Mouse (Mus musculus): ENCODE results near the gene Dip2c. TPM values are rescaled to one million over a fixed set of nuclear protein-coding genes. Genes with fewer than 3 reads are reported as not detected.

The Dip2c gene
- total and polyA plus RNA-seq, 3 experiments = not detected

- Histone ChIP-seq H3K27ac (ENCODE audit: control insufficient read depth, low read depth, low read length) (no peak overlapping the region), H3K27me3 (ENCODE audit: control insufficient read depth in 1 of 2, insufficient read depth in 2 of 2, low read length in 2 of 2) (no peaks in the 10 kb centered on the region), H3K4me3 (ENCODE audit: control insufficient read depth in 1 of 2, insufficient read depth in 1 of 2, low read depth in 2 of 2, low read length in 2 of 2) (no peak overlapping the region), H3K9me3 (replicated peaks; ENCODE audit: insufficient read depth, low read length) (no peaks in the 10 kb centered on the region), H3K9ac (ENCODE audit: control insufficient read depth, low read depth, low read length, poor library complexity, severe bottlenecking) (no peak overlapping the region), H3K4me1 (ENCODE audit: control insufficient read depth in 1 of 2, insufficient read depth in 2 of 2, low read length in 2 of 2) (peaks cover 0 to 7% of the 10 kb centered on the region in 2 experiments; a peak in 2 of 4 replicates), H3K79me2 (ENCODE audit: control insufficient read depth, insufficient read depth, low read length, poor library complexity) (no peaks in the 10 kb centered on the region), H3K36me3 (ENCODE audit: control insufficient read depth in 1 of 2, insufficient read depth in 2 of 2, low read length in 2 of 2) (peaks cover 0 to 9% of the 10 kb centered on the region in 2 experiments; a peak in 2 of 4 replicates)
- TF ChIP-seq RCOR1 (IDR thresholded peaks at IDR 0.05; ENCODE audit: low read depth, low read length) = no peak
- TF ChIP-seq ZNF384 (IDR thresholded peaks at IDR 0.05; ENCODE audit: low read depth, low read length) = no peak
- no peak for TF ChIP-seq BHLHE40 (IDR thresholded peaks at IDR 0.05; ENCODE audit: borderline replicate concordance, low read depth, low read length)
- no peak for TF ChIP-seq GABPA (IDR thresholded peaks at IDR 0.05; ENCODE audit: low read depth, low read length)
- no peak for TF ChIP-seq TBP (IDR thresholded peaks at IDR 0.05; ENCODE audit: low read depth, low read length)
- TF ChIP-seq EP300 (IDR thresholded peaks at IDR 0.05; ENCODE audit: low read depth in 1 of 2, low read length in 2 of 2) = no peak
- no peak for TF ChIP-seq MYB (IDR thresholded peaks at IDR 0.05; ENCODE audit: low read depth, low read length)
- no peak for TF ChIP-seq TAL1 (IDR thresholded peaks at IDR 0.05; ENCODE audit: low read length)
- no peak for TF ChIP-seq MAZ (IDR thresholded peaks at IDR 0.05; ENCODE audit: low read depth, low read length)
- TF ChIP-seq KAT2A (conservative IDR thresholded peaks at IDR 0.05; ENCODE audit: low read depth, low read length) = no peak
- TF ChIP-seq MYC (IDR thresholded peaks at IDR 0.05; ENCODE audit: low read depth, low read length) = no peak
- TF ChIP-seq ZC3H11A (IDR thresholded peaks at IDR 0.05; ENCODE audit: low read depth, low read length) = no peak
- no peak for TF ChIP-seq ZKSCAN1 (IDR thresholded peaks at IDR 0.05; ENCODE audit: low read depth, low read length)
- TF ChIP-seq ETS1 (IDR thresholded peaks at IDR 0.05; ENCODE audit: low read depth, low read length) = no peak
- TF ChIP-seq MAFK (IDR thresholded peaks at IDR 0.05; ENCODE audit: borderline replicate concordance, low read depth, low read length) = no peak
- TF ChIP-seq UBTF (IDR thresholded peaks at IDR 0.05; ENCODE audit: borderline replicate concordance, insufficient read depth, low read depth, low read length) = no peak
- no peak for TF ChIP-seq E2F4 (IDR thresholded peaks at IDR 0.05; ENCODE audit: borderline replicate concordance, low read depth, low read length)
- TF ChIP-seq CHD1 (IDR thresholded peaks at IDR 0.05; ENCODE audit: low read depth, low read length) = no peak
- TF ChIP-seq SMC3 (IDR thresholded peaks at IDR 0.05; ENCODE audit: low read depth, low read length) = no peak
- no peak for TF ChIP-seq NELFE (IDR thresholded peaks at IDR 0.05; ENCODE audit: low read depth, low read length)
- DNase-seq (ENCODE audit: low read depth, low spot score) = no peak
Measured at GRCm38 (mm10) chr13:9663593-9663992, 387.3 kb downstream of the Dip2c start.

DNA sequence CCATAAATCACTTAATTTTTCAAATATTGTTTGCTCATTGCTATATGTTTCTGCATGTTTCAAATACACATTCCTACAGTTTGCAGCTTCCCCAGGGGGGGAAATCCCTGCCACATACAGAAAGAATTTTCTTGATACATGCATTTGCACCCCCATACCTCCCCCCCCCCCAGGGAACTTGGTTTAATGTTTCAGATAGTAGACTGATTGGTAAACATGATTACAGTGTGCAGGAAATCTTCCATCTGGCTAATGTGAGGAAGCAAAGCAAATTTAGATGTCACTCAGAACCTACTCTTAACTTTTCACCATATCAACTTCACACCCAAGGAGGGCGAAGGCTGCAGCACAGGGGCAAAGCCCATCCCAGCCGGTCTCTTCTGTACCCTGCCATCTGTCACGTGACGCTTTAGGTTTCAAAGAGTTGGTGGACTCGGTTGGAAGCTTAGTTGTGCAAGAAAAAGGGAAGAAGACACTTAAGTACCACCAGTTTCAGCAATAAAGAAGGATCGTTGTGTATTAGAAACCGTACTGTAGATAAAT lies 391.7 kb downstream of the Dip2c start:
- Histone ChIP-seq H3K36me3 (ENCODE audit: control insufficient read depth in 1 of 2, insufficient read depth in 2 of 2, low read length in 2 of 2) (no peaks in the 10 kb centered on the region), H3K27ac (ENCODE audit: control insufficient read depth, low read depth, low read length) (no peak overlapping the region), H3K79me2 (ENCODE audit: control insufficient read depth, insufficient read depth, low read length, poor library complexity) (no peaks in the 10 kb centered on the region), H3K9me3 (replicated peaks; ENCODE audit: insufficient read depth, low read length) (no peaks in the 10 kb centered on the region), H3K4me1 (ENCODE audit: control insufficient read depth in 1 of 2, insufficient read depth in 2 of 2, low read length in 2 of 2) (no peaks in the 10 kb centered on the region), H3K9ac (ENCODE audit: control insufficient read depth, low read depth, low read length, poor library complexity, severe bottlenecking) (no peak overlapping the region), H3K27me3 (ENCODE audit: control insufficient read depth in 1 of 2, insufficient read depth in 2 of 2, low read length in 2 of 2) (no peaks in the 10 kb centered on the region; a peak in 1 of 4 replicates), H3K4me3 (ENCODE audit: control insufficient read depth in 1 of 2, insufficient read depth in 1 of 2, low read depth in 2 of 2, low read length in 2 of 2) (no peak overlapping the region)
- no peak for DNase-seq (ENCODE audit: low read depth, low spot score)
- TF ChIP-seq RCOR1 (IDR thresholded peaks at IDR 0.05; ENCODE audit: low read depth, low read length) = no peak
- TF ChIP-seq RAD21 (IDR thresholded peaks at IDR 0.05; ENCODE audit: low read depth, low read length) = no peak
- TF ChIP-seq ZC3H11A (IDR thresholded peaks at IDR 0.05; ENCODE audit: low read depth, low read length) = no peak
- no peak for TF ChIP-seq USF1 (IDR thresholded peaks at IDR 0.05; ENCODE audit: low read depth, low read length)
